Mouse (Mus musculus): ENCODE results near the gene Tubb4b. TPM values are rescaled to one million over a fixed set of nuclear protein-coding genes. Genes with fewer than 3 reads are reported as not detected.

Tubb4b gene
- polyA plus RNA-seq, 1 experiment = 327 TPM

GRCm38 (mm10) chr2:25213266-25213865 lies 11.1 kb downstream of the Tubb4b start:
- H3K27ac ChIP-seq (ENCODE audit: control insufficient read depth, insufficient read depth, low read depth, low read length, poor library complexity) = no peak overlapping the region

GRCm38 (mm10) chr2:25211121-25211670 lies 13.3 kb downstream of the Tubb4b start, which contains the start of gene Nelfb:
Gene Nelfb, minus strand, starts transcription at chr2:25211489.
- peak within 1 kb of the TSS; percentile 88 for H3K27ac ChIP-seq (ENCODE audit: control insufficient read depth, insufficient read depth, low read depth, low read length, poor library complexity)
- H3K4me3 ChIP-seq (replicated peaks; ENCODE audit: control insufficient read depth, low read depth, low read length) = peak within 1 kb of the TSS; percentile 87
- H3K4me1 ChIP-seq (ENCODE audit: control insufficient read depth, insufficient read depth, low read length) = no peaks in the 10 kb centered on the region; the same call in 1 of the 2 replicates
- TF ChIP-seq CTCF (IDR thresholded peaks at IDR 0.05; ENCODE audit: control insufficient read depth, insufficient read depth, low read length) = no peak
- TF ChIP-seq POLR2A (IDR thresholded peaks at IDR 0.05; ENCODE audit: borderline replicate concordance, control insufficient read depth, low read depth, low read length) = peak; percentile 88; the same call in 1 of the 2 replicates
- WGBS = under 1% methylated on average over 44 of the region's 44 CpGs

More at GRCm38 (mm10) chr2:25213266-25213865, 11.1 kb downstream of the Tubb4b start:
- WGBS = 81% methylated on average over 23 of the region's 23 CpGs
- TF ChIP-seq CTCF (IDR thresholded peaks at IDR 0.05; ENCODE audit: control insufficient read depth, insufficient read depth, low read length) (no peak), POLR2A (IDR thresholded peaks at IDR 0.05; ENCODE audit: borderline replicate concordance, control insufficient read depth, low read depth, low read length) (no peak)
- no peaks in the 10 kb centered on the region; the same call in 1 of the 2 replicates for H3K4me1 ChIP-seq (ENCODE audit: control insufficient read depth, insufficient read depth, low read length)
- no peak overlapping the region for H3K4me3 ChIP-seq (replicated peaks; ENCODE audit: control insufficient read depth, low read depth, low read length)

GRCm38 (mm10) chr2:25210686-25211085 lies 13.8 kb downstream of the Tubb4b start:
- TF ChIP-seq CTCF (IDR thresholded peaks at IDR 0.05; ENCODE audit: control insufficient read depth, insufficient read depth, low read length) (no peak), POLR2A (IDR thresholded peaks at IDR 0.05; ENCODE audit: borderline replicate concordance, control insufficient read depth, low read depth, low read length) (no peak)
- Histone ChIP-seq H3K4me3 (replicated peaks; ENCODE audit: control insufficient read depth, low read depth, low read length) (peak overlapping the region; percentile 87), H3K4me1 (ENCODE audit: control insufficient read depth, insufficient read depth, low read length) (no peaks in the 10 kb centered on the region; the same call in 1 of the 2 replicates), H3K27ac (ENCODE audit: control insufficient read depth, insufficient read depth, low read depth, low read length, poor library complexity) (peak overlapping the region; percentile 88)
- under 1% methylated on average over 24 of the region's 24 CpGs for WGBS

DNA sequence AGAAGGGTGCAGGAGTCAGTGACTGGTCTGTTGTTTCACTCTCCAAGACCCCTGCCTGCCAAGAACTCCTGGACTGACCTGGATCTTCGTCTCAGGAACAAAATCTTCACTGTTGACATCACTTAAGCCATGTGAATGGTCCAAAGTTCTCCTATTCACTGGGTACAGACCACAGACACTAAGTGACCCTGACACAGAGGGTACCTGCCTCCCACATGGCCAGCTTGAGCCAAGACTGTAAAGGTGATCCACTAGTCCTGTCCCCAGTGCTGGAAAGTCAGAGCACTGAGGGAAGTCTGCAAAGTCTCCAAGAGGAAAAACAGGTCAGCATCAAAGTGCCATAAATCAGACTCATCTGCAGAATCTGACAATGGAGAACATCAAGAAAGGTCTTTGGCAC lies 16.9 kb downstream of the Tubb4b start:
- no peaks in the 10 kb centered on the region; the same call in 1 of the 2 replicates for H3K4me1 ChIP-seq (ENCODE audit: control insufficient read depth, insufficient read depth, low read length)

GRCm38 (mm10) chr2:25203631-25204214 lies 20.8 kb downstream of the Tubb4b start:
- Histone ChIP-seq H3K4me3 (replicated peaks; ENCODE audit: control insufficient read depth, low read depth, low read length) (no peak overlapping the region), H3K27ac (ENCODE audit: control insufficient read depth, insufficient read depth, low read depth, low read length, poor library complexity) (no peak overlapping the region), H3K4me1 (ENCODE audit: control insufficient read depth, insufficient read depth, low read length) (no peaks in the 10 kb centered on the region)
- peak; percentile 24; the same call in 1 of the 2 replicates for TF ChIP-seq CTCF (IDR thresholded peaks at IDR 0.05; ENCODE audit: control insufficient read depth, insufficient read depth, low read length)
- TF ChIP-seq POLR2A (IDR thresholded peaks at IDR 0.05; ENCODE audit: borderline replicate concordance, control insufficient read depth, low read depth, low read length) = no peak
- 52% methylated on average over 4 of the region's 4 CpGs for WGBS

More for the DNA sequence above, 16.9 kb downstream of the Tubb4b start:
- no peak for TF ChIP-seq POLR2A (IDR thresholded peaks at IDR 0.05; ENCODE audit: borderline replicate concordance, control insufficient read depth, low read depth, low read length)
- no peak for TF ChIP-seq CTCF (IDR thresholded peaks at IDR 0.05; ENCODE audit: control insufficient read depth, insufficient read depth, low read length)
- WGBS = 86% methylated on average over 1 of the region's 1 CpGs
- Histone ChIP-seq H3K27ac (ENCODE audit: control insufficient read depth, insufficient read depth, low read depth, low read length, poor library complexity) (no peak overlapping the region), H3K4me3 (replicated peaks; ENCODE audit: control insufficient read depth, low read depth, low read length) (no peak overlapping the region)

GRCm38 (mm10) chr2:25200631-25201030 lies 23.9 kb downstream of the Tubb4b start:
- TF ChIP-seq POLR2A (IDR thresholded peaks at IDR 0.05; ENCODE audit: borderline replicate concordance, control insufficient read depth, low read depth, low read length) (no peak), CTCF (IDR thresholded peaks at IDR 0.05; ENCODE audit: control insufficient read depth, insufficient read depth, low read length) (no peak)
- WGBS = 91% methylated on average over 2 of the region's 2 CpGs
- Histone ChIP-seq H3K27ac (ENCODE audit: control insufficient read depth, insufficient read depth, low read depth, low read length, poor library complexity) (no peak overlapping the region), H3K4me3 (replicated peaks; ENCODE audit: control insufficient read depth, low read depth, low read length) (no peak overlapping the region), H3K4me1 (ENCODE audit: control insufficient read depth, insufficient read depth, low read length) (no peaks in the 10 kb centered on the region)

DNA sequence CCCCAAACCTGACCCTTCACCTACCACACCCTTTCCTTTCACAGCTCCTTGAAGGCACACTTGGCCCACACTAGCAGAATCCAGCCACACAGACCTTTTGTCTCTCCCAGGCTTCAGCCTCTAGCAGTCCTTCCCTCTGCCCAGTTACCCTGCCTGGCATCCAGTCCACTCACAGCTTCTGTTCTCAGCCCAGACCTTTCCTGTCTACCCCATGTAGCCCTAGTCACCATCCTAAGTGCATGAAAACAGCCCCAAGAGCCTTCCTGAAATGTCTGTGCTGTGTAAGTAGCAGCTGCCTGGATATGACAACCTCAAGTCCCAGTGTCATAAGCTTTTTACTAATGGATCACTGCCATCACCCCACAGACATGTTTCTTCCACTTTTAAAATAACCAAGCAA lies 26.6 kb downstream of the Tubb4b start:
- H3K27ac ChIP-seq (ENCODE audit: control insufficient read depth, insufficient read depth, low read depth, low read length, poor library complexity) = no peak overlapping the region
- no peak for TF ChIP-seq CTCF (IDR thresholded peaks at IDR 0.05; ENCODE audit: control insufficient read depth, insufficient read depth, low read length)
- H3K4me3 ChIP-seq (replicated peaks; ENCODE audit: control insufficient read depth, low read depth, low read length) = no peak overlapping the region
- peaks cover 14% of the 10 kb centered on the region for H3K4me1 ChIP-seq (ENCODE audit: control insufficient read depth, insufficient read depth, low read length)

- H3K4me1 ChIP-seq (ENCODE audit: control insufficient read depth, insufficient read depth, low read length) = peaks cover 14% of the 10 kb centered on the region
- WGBS = 16% methylated on average over 2 of the region's 2 CpGs
- no peak for TF ChIP-seq POLR2A (IDR thresholded peaks at IDR 0.05; ENCODE audit: borderline replicate concordance, control insufficient read depth, low read depth, low read length)
- TF ChIP-seq CTCF (IDR thresholded peaks at IDR 0.05; ENCODE audit: control insufficient read depth, insufficient read depth, low read length) = no peak
- peak overlapping the region; percentile 93 for H3K27ac ChIP-seq (ENCODE audit: control insufficient read depth, insufficient read depth, low read depth, low read length, poor library complexity)
- H3K4me3 ChIP-seq (replicated peaks; ENCODE audit: control insufficient read depth, low read depth, low read length) = peak overlapping the region; percentile 86
Observed at GRCm38 (mm10) chr2:25197191-25197590, 27.3 kb downstream of the Tubb4b start.
